Mouse (Mus musculus): ENCODE measurements around the gene Isg15. TPM values are rescaled to one million over a fixed set of nuclear protein-coding genes. Genes with fewer than 3 reads are reported as not detected.

Gene Isg15
- polyA plus RNA-seq, 1 experiment, result 96.9 TPM

- H3K4me3 ChIP-seq (ENCODE audit: insufficient read depth, low read length), result no peak overlapping the region
- TF ChIP-seq POLR2A (IDR thresholded peaks at IDR 0.05; ENCODE audit: borderline replicate concordance, low read depth, low read length) (no peak), CTCF (IDR thresholded peaks at IDR 0.05; ENCODE audit: low read depth, low read length) (no peak)
- peaks cover 8% of the 10 kb centered on the region for H3K4me1 ChIP-seq (ENCODE audit: control insufficient read depth, insufficient read depth, low read length)
- H3K27ac ChIP-seq (ENCODE audit: insufficient read depth, low read depth, low read length), result no peak overlapping the region
Observed at GRCm38 (mm10) chr4:156208872-156209271, 8.3 kb upstream of the Isg15 start.

GRCm38 (mm10) chr4:156203413-156204131 lies 3.0 kb upstream of the Isg15 start:
- TF ChIP-seq CTCF (IDR thresholded peaks at IDR 0.05; ENCODE audit: low read depth, low read length) (no peak), POLR2A (IDR thresholded peaks at IDR 0.05; ENCODE audit: borderline replicate concordance, low read depth, low read length) (no peak)
- Histone ChIP-seq H3K27ac (ENCODE audit: insufficient read depth, low read depth, low read length) (no peak overlapping the region), H3K4me1 (ENCODE audit: control insufficient read depth, insufficient read depth, low read length) (peaks cover 6% of the 10 kb centered on the region), H3K4me3 (ENCODE audit: insufficient read depth, low read length) (peak overlapping the region; percentile 68)

GRCm38 (mm10) chr4:156203001-156203412 lies 2.4 kb upstream of the Isg15 start, which contains the start of gene AW011738:
AW011738 (plus strand) TSS chr4:156203304.
- peaks cover 8% of the 10 kb centered on the region for H3K4me1 ChIP-seq (ENCODE audit: control insufficient read depth, insufficient read depth, low read length)
- no peak within 1 kb of the TSS for H3K27ac ChIP-seq (ENCODE audit: insufficient read depth, low read depth, low read length)
- peak within 1 kb of the TSS; percentile 68 for H3K4me3 ChIP-seq (ENCODE audit: insufficient read depth, low read length)
- TF ChIP-seq POLR2A (IDR thresholded peaks at IDR 0.05; ENCODE audit: borderline replicate concordance, low read depth, low read length), result no peak
- no peak for TF ChIP-seq CTCF (IDR thresholded peaks at IDR 0.05; ENCODE audit: low read depth, low read length)

DNA sequence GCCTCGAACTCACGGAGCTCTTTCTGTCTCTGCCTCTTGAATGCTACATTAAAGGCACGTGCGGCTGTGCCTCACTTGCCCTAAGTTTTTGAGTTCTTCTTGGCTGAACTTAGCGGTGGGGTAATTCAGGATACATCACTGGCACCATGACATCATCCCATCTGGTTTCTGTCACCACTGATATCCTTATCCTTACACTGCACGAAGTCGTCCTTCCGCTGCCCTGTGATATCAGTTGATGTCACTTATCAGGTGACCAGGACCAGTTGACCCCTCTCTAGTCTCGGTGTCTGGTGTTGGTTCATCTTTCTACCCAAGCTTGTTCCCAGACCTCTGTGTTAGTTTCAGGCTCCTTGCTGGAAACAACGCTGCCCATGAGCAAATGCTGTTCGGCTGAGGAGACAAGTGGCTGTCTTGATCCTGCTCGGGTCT lies 1.9 kb upstream of the Isg15 start:
- no peak overlapping the region for H3K27ac ChIP-seq (ENCODE audit: insufficient read depth, low read depth, low read length)
- peaks cover 8% of the 10 kb centered on the region for H3K4me1 ChIP-seq (ENCODE audit: control insufficient read depth, insufficient read depth, low read length)
- peak overlapping the region; percentile 34 for H3K4me3 ChIP-seq (ENCODE audit: insufficient read depth, low read length)
- TF ChIP-seq CTCF (IDR thresholded peaks at IDR 0.05; ENCODE audit: low read depth, low read length), result no peak
- no peak for TF ChIP-seq POLR2A (IDR thresholded peaks at IDR 0.05; ENCODE audit: borderline replicate concordance, low read depth, low read length)

DNA sequence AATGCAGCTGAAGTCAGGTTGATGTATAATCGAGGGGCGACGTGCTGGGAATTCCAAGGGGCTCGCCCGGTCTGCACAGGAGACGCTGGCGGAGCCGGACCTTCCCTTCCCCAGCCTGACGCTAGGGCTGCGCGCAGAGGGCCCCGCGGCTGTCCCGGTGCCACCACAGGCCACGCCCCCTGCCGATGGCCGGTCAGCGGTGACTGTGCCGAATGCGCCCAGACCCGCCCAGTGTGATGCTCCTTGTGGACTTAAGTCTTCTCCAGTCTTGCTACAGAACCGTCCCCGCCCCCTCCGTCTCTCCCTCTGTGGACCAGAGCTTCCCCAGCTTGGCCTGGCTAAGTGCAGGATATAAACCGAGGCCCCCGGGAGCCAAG lies 2.8 kb downstream of the Isg15 start:
- Histone ChIP-seq H3K27ac (ENCODE audit: insufficient read depth, low read depth, low read length) (no peak overlapping the region), H3K4me1 (ENCODE audit: control insufficient read depth, insufficient read depth, low read length) (peaks cover 12% of the 10 kb centered on the region), H3K4me3 (ENCODE audit: insufficient read depth, low read length) (peak overlapping the region; percentile 58)
- TF ChIP-seq CTCF (IDR thresholded peaks at IDR 0.05; ENCODE audit: low read depth, low read length) (no peak), POLR2A (IDR thresholded peaks at IDR 0.05; ENCODE audit: borderline replicate concordance, low read depth, low read length) (no peak)

GRCm38 (mm10) chr4:156197131-156197828 lies 3.3 kb downstream of the Isg15 start, which contains the start of gene Agrn:
Agrn (minus strand) TSS chr4:156197488.
- TF ChIP-seq POLR2A (IDR thresholded peaks at IDR 0.05; ENCODE audit: borderline replicate concordance, low read depth, low read length), result no peak
- no peak for TF ChIP-seq CTCF (IDR thresholded peaks at IDR 0.05; ENCODE audit: low read depth, low read length)
- Histone ChIP-seq H3K4me3 (ENCODE audit: insufficient read depth, low read length) (peak within 1 kb of the TSS; percentile 88), H3K4me1 (ENCODE audit: control insufficient read depth, insufficient read depth, low read length) (peaks cover 11% of the 10 kb centered on the region), H3K27ac (ENCODE audit: insufficient read depth, low read depth, low read length) (no peak within 1 kb of the TSS)

DNA sequence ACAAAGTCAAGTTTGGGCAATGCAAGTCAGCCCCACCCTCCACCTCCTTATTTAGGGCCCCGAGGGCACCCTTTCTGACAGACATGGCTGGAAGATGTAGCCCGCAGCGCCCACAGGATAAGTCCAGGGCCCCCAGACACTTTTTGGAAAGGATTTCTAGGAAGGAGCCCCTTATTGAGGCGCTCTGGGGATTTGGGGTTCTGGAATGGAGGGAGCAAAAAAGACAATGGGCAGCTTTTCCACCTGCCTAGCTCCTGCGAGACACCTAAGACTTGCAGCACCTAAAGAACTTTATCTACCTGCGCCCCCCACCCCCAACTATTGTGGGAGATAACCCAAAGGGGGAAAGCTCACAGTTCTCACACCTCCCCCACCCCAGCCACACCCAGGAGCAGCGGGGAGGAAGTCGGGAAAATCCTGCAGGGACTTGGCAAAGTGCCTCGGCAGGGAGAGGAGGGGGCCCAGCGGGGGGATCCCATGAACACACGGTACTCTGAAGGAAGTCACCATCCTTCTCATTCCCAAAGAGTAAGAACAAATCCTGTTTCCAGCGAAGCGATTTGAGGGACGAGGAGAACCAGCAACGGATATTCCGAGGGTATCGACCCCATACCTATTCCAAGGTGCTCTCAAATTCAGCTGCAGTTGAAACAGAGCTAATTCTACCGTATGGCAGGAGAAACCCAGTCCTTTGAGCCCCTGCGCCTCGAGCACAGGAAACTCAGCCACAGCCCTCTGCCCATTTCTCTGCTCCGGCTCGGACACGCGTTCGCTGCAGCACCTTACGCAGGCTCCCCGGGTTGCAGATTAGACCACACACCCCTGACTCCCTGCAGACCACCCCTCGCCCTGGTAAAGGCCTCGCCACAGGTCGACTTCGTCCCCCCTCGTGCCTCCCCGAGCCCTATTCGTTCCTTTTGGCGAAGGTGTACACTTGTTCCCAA lies 4.4 kb downstream of the Isg15 start:
- Histone ChIP-seq H3K4me3 (ENCODE audit: insufficient read depth, low read length) (peak overlapping the region; percentile 88), H3K27ac (ENCODE audit: insufficient read depth, low read depth, low read length) (no peak overlapping the region), H3K4me1 (ENCODE audit: control insufficient read depth, insufficient read depth, low read length) (peaks cover 11% of the 10 kb centered on the region)
- TF ChIP-seq CTCF (IDR thresholded peaks at IDR 0.05; ENCODE audit: low read depth, low read length) (no peak), POLR2A (IDR thresholded peaks at IDR 0.05; ENCODE audit: borderline replicate concordance, low read depth, low read length) (no peak)

- no peak for TF ChIP-seq POLR2A (IDR thresholded peaks at IDR 0.05; ENCODE audit: borderline replicate concordance, low read depth, low read length)
- TF ChIP-seq CTCF (IDR thresholded peaks at IDR 0.05; ENCODE audit: low read depth, low read length), result no peak
- no peak overlapping the region for H3K27ac ChIP-seq (ENCODE audit: insufficient read depth, low read depth, low read length)
- H3K4me1 ChIP-seq (ENCODE audit: control insufficient read depth, insufficient read depth, low read length), result peaks cover 7% of the 10 kb centered on the region
- H3K4me3 ChIP-seq (ENCODE audit: insufficient read depth, low read length), result no peak overlapping the region
Observed at GRCm38 (mm10) chr4:156194346-156194745, 6.3 kb downstream of the Isg15 start.

DNA sequence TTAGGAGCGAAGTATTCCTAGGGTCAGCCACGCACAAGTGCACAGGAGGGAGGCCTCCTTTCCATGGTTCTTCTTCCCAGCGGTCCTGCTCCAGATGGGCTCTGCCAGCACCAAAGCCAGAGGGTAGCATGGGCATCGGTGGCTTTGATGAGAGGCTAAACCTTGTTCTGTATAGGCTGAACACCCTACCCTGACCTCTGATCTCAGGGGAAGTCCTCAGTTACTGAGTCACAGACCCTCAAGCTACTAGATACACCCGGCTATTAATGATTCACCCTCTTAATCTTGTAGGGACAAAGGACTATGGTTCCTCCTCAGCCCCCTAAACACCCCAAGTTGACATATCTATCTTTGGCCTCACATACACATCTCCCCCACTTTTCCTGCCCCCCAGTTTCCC lies 6.7 kb downstream of the Isg15 start:
- no peak overlapping the region for H3K4me3 ChIP-seq (ENCODE audit: insufficient read depth, low read length)
- no peak overlapping the region for H3K27ac ChIP-seq (ENCODE audit: insufficient read depth, low read depth, low read length)
- H3K4me1 ChIP-seq (ENCODE audit: control insufficient read depth, insufficient read depth, low read length), result peaks cover 7% of the 10 kb centered on the region
- TF ChIP-seq CTCF (IDR thresholded peaks at IDR 0.05; ENCODE audit: low read depth, low read length) (no peak), POLR2A (IDR thresholded peaks at IDR 0.05; ENCODE audit: borderline replicate concordance, low read depth, low read length) (no peak)

Data from bone marrow macrophage, adult 2 months (primary cell).